Mouse (Mus musculus) T-cell, adult 2 months (primary cell): ENCODE results near the gene Slc25a12.

Experiments
- DNase-seq: peaks from one replicate; pipeline ENCODE4 v3.0.0; 2022; ENCODE audit warnings: low spot score

Gene Slc25a12

GRCm38 (mm10) chr2:71349511-71349910 lies 18.0 kb downstream of the Slc25a12 start:
- no peak for DNase-seq

DNA sequence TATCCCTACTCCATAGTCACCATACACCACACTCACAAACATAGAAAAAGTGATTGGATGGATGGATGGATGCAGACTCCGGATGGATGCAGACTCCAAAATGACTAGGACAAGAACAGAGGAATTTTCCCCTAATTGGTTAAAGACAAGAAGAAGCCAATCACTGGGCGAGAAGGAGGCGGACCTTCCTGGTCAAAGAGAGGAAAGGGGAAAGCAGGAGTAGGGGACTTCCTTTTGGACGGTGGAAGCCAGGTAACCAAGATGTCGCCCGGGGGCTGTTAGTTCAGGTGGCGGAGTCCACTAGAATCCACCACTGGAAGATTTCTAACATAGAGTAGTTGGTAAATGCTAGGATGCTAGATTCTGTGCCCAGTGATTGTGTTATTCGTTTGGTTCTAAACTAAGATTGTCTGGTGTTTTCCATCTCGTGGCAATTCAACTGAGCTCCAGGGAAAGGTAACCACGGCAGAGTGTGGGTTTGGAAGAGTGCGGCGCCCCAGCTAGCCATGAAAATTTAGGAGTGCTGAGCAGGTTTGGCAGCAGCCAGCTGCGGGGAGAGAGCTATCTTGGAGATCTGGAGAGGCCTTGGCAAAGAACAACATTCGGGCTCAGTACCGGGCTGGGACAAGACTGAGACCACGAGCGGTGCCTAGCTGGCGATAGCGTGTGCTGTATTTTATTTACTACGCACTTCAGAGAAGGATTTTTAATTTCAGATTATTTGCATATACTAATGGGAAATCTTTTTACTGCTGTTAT lies 19.6 kb downstream of the Slc25a12 start:
- DNase-seq: no peak

DNA sequence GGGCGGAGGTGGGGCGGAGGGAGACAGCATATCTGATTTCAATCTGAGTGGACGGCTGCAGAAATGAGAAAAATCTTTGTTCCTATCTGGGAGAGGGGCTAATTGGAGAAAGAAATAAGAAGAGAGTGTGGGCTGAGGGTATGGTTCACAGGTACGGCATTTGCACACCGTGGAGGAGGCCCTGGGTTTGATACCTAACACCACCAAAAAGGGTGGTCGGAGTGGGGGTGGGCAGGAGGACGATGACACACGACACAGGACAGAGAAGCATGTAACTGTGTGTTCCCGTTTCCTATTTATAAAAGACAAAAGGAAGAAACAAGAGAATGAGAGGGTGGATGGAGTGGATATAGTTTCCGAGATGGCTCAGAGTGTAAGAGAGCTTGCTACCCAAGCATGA lies 20.4 kb downstream of the Slc25a12 start:
- DNase-seq: no peak

DNA sequence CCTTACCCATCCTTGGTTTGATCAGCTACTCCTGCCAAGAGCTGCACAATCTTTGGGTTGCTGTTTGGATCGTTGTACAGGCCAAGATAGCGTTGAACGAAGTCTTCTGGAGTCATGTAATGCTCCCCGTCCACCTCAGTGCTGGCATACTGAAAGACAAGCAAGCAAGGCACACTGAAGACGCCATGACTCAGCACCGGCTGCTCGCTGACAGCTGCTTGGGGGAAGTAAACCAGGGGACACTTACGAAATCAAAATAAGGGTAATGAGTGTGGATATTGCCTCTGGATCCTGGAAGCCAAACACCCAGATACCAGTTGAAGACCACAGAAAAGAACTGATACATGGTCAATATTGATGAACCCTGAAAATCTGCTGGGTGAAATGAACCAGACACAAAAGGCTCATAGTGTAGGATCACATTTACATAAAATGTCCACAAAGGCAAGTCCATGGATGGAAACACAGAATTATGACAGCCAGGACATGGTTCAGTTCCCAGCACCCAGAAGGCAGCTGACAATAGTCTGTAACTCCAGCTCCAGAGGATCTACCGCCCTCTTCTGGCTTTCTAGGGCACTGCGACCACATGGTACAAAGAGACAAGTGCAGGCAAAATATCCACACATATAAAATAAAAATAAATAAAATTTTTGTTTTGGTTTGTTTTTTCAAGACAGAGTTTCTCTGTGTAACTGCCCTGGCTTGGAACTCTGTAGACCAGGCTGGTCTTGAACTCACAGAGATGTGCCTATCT lies 23.5 kb downstream of the Slc25a12 start:
- DNase-seq: peak; percentile 9

DNA sequence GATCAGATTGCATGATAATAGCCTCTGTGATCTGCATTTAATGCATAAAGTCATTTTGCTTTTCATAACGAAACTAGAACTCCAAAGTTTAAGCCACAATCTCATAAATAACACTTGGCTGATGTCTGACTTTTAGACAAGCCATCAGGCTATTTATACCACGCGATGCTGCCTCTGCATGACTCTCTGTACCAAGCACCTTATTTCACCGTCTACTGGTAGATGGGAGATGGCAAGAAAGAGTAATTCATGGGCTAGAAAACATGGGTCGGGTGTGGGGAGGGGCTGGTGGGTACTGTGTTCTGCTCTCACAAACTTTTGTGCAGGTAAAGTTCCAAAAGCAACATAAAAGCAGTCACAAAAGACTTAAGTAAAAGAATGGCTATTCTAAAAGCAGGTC lies 27.4 kb downstream of the Slc25a12 start:
- DNase-seq: no peak

DNA sequence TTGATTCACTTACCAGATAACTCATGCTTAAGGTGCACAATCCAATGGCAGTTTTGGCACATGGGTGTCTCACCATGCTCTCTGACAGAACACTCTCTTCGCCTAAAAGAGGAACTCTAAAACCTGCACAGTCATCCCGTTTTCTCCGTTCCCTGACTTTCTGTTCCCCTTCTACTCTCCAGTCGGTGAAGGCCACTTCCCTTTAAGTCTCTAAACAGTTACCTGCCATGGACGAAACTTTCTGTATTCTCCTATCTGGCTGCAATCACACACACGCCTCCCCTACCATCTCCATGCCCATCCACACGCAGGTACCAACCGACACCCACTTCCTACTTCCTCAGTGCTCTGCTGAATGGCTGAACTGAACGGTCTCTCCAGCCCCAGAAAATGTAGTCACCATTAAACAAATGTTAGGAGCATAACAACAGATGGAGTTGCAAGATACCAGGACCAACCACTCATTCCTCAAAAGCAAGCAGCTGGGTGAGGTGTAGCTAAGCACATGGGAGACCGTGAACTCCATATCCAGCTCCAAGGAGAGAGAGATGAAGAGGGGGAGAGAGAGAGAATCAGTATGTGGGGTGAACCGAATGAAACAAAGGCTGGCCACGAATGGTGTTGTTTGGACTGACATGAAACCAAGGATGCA lies 29.3 kb downstream of the Slc25a12 start:
- no peak for DNase-seq

- no peak for DNase-seq
These were observed 30.9 kb downstream of the Slc25a12 start for GRCm38 (mm10) chr2:71336631-71337030.

DNA sequence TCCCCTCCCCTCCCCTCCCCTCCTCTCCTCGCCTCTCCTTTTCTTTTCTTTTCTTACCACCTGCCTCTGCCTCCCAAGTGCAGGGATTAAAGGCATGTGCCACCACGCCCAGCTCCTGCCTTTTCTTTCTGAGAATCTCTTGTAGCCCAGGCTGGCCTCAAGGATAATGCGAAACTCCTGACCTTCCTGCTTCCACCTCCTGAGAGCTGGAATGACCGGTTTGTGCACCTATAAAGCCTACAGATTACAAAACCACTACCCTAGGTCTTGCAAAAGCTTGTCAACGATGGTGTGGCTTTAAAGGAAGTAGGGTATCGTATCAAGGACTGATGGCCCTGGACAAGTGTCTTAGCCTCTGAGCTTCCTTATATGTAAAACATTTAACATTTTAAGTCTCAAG lies 31.3 kb downstream of the Slc25a12 start:
- DNase-seq: no peak

DNA sequence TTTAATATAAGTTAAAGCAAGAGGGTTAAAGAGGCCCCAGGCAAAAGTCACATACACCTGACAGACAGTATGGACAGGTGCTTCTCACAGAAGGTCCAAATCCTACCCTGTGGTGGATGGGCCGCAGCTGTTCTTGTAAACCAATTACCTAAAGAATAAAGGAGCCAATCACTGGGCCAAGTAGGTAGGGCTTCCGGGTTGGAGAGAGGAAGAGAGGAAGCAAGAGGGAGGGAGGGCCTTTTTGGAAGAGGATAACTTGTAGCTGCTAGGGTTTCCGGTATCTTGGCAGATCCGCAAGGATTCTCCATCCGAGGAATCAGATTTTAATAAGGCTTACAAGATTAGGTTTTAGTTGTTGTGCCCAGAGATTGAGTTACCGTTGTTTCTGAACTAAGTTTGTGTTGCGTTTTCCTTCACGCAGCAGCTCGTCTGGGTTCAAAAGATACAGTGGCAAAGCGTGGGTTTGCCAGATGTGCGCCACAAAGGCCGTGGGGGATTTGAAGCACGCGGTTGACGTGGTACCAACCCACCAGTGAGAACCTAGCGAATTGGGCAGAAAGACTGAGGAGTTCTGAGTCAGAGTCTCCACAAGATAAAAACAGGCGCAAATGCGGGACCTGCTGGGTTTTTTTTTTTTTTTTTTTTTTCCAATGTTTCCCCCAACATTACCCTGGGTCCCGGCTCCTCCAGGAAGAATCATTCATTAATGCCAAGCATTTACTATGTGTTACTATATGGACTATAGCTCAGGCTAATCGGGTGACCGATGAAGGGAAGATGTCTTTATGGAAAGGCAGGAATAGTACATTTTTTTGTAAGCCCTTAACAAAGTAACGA lies 33.3 kb downstream of the Slc25a12 start:
- no peak for DNase-seq

- DNase-seq: no peak
These were observed 37.8 kb downstream of the Slc25a12 start for GRCm38 (mm10) chr2:71329761-71330160.

DNA sequence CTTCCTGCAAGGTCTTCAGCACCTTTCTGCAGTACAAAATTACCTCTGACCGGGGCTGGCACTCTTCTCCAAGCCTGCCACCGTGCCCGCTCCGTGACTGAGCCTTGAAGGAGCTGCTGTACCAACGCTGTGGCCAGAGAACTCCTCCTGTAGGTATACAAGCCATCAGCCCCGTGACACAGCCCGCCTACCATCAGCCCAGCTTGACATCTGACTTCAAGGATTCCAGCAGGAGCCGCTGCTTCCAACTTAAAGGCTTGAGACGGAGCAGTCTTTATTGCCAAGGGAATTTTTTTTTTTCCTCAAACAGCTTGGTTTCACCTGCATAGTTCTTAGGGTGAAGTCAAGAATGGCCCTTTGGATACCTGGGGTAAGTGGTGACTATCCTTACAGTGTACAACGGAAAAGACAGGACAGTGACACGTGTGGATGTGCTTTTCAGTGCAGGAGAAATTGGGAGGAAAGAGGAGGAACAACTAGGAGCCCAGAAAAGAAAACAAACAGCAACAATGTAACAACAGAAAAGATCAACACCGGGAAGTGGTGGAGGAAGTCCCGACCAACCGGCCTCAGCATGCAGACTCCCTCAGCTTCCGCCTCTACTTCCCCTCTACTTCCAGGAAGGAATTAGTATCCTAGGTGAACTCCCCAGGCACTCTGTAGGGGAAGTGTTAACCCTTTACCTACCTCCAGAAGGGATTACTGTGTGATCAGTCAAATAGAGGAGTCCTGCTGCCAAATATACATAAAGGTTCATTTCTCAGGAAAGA lies 39.0 kb downstream of the Slc25a12 start:
- DNase-seq: no peak

DNA sequence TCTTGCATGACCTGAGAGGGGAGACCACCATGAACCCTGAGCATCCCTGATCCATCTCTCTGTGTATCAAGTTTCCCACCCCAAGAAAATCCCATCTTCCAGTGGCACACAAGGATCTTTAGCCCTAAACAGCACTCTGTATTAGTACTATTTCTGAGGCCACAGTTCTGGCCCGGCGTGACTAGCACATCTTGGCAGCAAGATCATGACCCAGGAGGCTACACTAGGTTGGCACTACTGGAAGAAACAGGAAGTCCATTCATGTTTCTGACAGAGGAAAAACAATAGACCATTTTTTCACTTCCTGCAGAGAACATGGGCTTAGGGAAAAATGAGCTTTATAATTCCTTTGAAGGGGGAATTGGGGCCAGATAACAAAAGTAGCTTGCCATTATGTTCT lies 39.8 kb downstream of the Slc25a12 start:
- DNase-seq: no peak

- DNase-seq: no peak
These were observed 40.6 kb downstream of the Slc25a12 start for GRCm38 (mm10) chr2:71326766-71327464.

GRCm38 (mm10) chr2:71323886-71324285 lies 43.7 kb downstream of the Slc25a12 start:
- DNase-seq: no peak

- no peak for DNase-seq
These were observed 46.1 kb downstream of the Slc25a12 start for GRCm38 (mm10) chr2:71321486-71321885.

- DNase-seq: no peak
These were observed 51.3 kb downstream of the Slc25a12 start for GRCm38 (mm10) chr2:71316116-71316789.

GRCm38 (mm10) chr2:71315022-71315421 lies 52.5 kb downstream of the Slc25a12 start:
- DNase-seq: no peak

GRCm38 (mm10) chr2:71314080-71314479 lies 53.5 kb downstream of the Slc25a12 start:
- no peak for DNase-seq

DNA sequence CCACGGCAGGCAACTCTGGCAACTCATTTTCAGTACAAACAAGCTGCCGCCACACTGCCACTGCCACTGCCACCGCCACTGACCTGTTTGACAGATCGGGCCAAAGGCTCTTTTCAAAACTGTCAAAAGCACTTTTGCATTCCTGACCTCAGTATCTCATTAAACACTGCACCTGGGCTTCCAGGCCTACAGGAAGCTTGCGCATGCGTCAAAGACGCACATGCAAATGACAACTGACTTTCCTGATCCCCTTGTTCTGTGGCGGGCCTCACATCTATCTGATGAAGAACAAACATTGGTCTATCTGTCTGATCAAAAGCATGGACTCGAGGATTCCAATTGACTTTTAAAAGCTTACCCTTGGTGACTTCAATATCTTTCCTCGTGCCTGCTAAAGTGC lies 55.5 kb downstream of the Slc25a12 start:
- DNase-seq: no peak

DNA sequence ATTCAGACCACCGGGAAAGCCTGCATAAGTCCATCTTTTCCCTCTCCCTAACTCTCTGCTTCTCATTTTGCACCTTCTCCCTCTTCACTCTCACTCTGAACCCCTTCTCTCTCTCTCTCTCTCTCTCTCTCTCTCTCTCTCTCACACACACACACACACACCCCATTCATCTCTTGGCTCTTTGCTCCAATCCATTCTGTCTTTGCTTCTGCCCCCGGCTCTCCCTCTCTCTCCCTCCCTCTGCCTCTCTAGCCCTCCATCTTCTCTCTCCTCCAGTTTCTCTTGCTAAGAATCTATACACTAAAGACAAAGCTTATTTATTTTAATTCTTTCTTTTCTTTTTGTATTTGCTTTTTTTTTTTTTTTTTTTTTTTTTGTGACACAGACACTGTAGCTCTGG lies 57.8 kb downstream of the Slc25a12 start:
- DNase-seq: no peak
